24 mouse cellular contexts compared by ENCODE assay signal in genomic region chr4:104025117-104025694, GRCm38 (mm10).
DNase-seq lines count a peak whose midpoint lies in the region; ATAC-seq and TF ChIP-seq lines count a peak whose summit lies in the region.
"Had no signal": no experiment of that assay in that cellular context is flagged by ENCODE, and none has a peak within 500 bp of the region (broad histone marks: within the 10 kb centered on the region; RNA-seq: fewer than 3 reads in every experiment).

No protein-coding gene starts in this region.

- no peak overlapping the region for H3K27ac ChIP-seq in lung, embryonic 14.5 days (ENCODE audit: low read depth)
- H3K27ac ChIP-seq in lung, embryonic 16.5 days (ENCODE audit: low read length), result peak overlapping the region; percentile 19
- no peak overlapping the region for H3K27ac ChIP-seq in stomach, embryonic 16.5 days (ENCODE audit: low read length)
- no peak overlapping the region for H3K27ac ChIP-seq in stomach, postnatal 0 days (replicated peaks)
- H3K27ac ChIP-seq: embryonic facial prominence, embryonic 10.5 days; embryonic facial prominence, embryonic 12.5 days; forebrain, embryonic 13.5 days; forebrain, embryonic 15.5 days had no signal

- 45% methylated on average over 2 of the region's 2 CpGs for WGBS in lung, embryonic 14.5 days
- 34% methylated on average over 2 of the region's 2 CpGs for WGBS in lung, embryonic 16.5 days
- 52% methylated on average over 2 of the region's 2 CpGs for WGBS in stomach, embryonic 16.5 days
- 51% methylated on average over 2 of the region's 2 CpGs for WGBS in stomach, postnatal 0 days

- DNase-seq in lung, embryonic 14.5 days, result peak; percentile 88
- DNase-seq in lung, adult 18-20 months, result no peak
- no peak for DNase-seq in lung, postnatal 25 days (ENCODE audit: low spot score)
- no peak for DNase-seq in stomach, postnatal 0 days (ENCODE audit: low spot score)
- DNase-seq: adrenal gland, adult 8-10 months; adrenal gland, postnatal 14 days; adrenal gland, postnatal 36 days; B cell, adult 2 months; cerebellum, adult 11-12 months; cerebellum, adult 2 months; cerebellum, adult 9-10 months; cerebellum, postnatal 10 days; cerebellum, postnatal 25 days had no signal

- TF ChIP-seq CTCF in lung, embryonic 14.5 days (IDR thresholded peaks at IDR 0.05; ENCODE audit: low read depth), result no peak
- no peak for TF ChIP-seq CTCF in stomach, postnatal 0 days (IDR thresholded peaks at IDR 0.05; ENCODE audit: low read depth)

- no peak overlapping the region for H3K9ac ChIP-seq in lung, embryonic 14.5 days
- no peak overlapping the region for H3K9ac ChIP-seq in lung, embryonic 16.5 days (ENCODE audit: low read length)
- no peak overlapping the region for H3K9ac ChIP-seq in stomach, embryonic 16.5 days (ENCODE audit: low read length)
- H3K9ac ChIP-seq in stomach, postnatal 0 days (ENCODE audit: low read length), result no peak overlapping the region
- H3K9ac ChIP-seq: embryonic facial prominence, embryonic 12.5 days; forebrain, embryonic 13.5 days; forebrain, embryonic 15.5 days had no signal

- TF ChIP-seq EP300 in stomach, postnatal 0 days (optimal IDR thresholded peaks at IDR 0.05), result no peak

- no peak overlapping the region for H3K4me3 ChIP-seq in lung, embryonic 14.5 days (ENCODE audit: low read depth, low read length)
- H3K4me3 ChIP-seq in lung, embryonic 16.5 days (ENCODE audit: low read length), result no peak overlapping the region
- no peak overlapping the region for H3K4me3 ChIP-seq in stomach, embryonic 16.5 days (replicated peaks; ENCODE audit: low read length)
- no peak overlapping the region for H3K4me3 ChIP-seq in stomach, postnatal 0 days (ENCODE audit: low read depth, low read length)
- H3K4me3 ChIP-seq: embryonic facial prominence, embryonic 10.5 days; embryonic facial prominence, embryonic 12.5 days; forebrain, embryonic 13.5 days; forebrain, embryonic 15.5 days had no signal

- H3K4me1 ChIP-seq in lung, embryonic 14.5 days (ENCODE audit: insufficient read depth), result peaks cover 6% of the 10 kb centered on the region
- H3K4me1 ChIP-seq in lung, embryonic 16.5 days (replicated peaks; ENCODE audit: control insufficient read depth, insufficient read depth, low read length), result no peaks in the 10 kb centered on the region
- 0 out of 2 replicates have a peak, but pooled peaks cover 3% of the 10 kb centered on the region for H3K4me1 ChIP-seq in stomach, embryonic 16.5 days (ENCODE audit: control insufficient read depth, insufficient read depth, low read length)
- H3K4me1 ChIP-seq in stomach, postnatal 0 days (replicated peaks; ENCODE audit: control insufficient read depth, insufficient read depth), result no peaks in the 10 kb centered on the region
- H3K4me1 ChIP-seq: embryonic facial prominence, embryonic 10.5 days; embryonic facial prominence, embryonic 12.5 days; forebrain, embryonic 15.5 days had no signal

- H3K4me2 ChIP-seq in lung, embryonic 14.5 days, result no peak overlapping the region
- no peak overlapping the region for H3K4me2 ChIP-seq in lung, embryonic 16.5 days (ENCODE audit: low read depth, low read length)
- H3K4me2 ChIP-seq in stomach, embryonic 16.5 days (ENCODE audit: low read depth, low read length), result no peak overlapping the region
- H3K4me2 ChIP-seq in stomach, postnatal 0 days (replicated peaks; ENCODE audit: low read depth), result no peak overlapping the region
- H3K4me2 ChIP-seq: embryonic facial prominence, embryonic 12.5 days; forebrain, embryonic 13.5 days; forebrain, embryonic 15.5 days had no signal

- H3K9me3 ChIP-seq in lung, embryonic 14.5 days (ENCODE audit: low read depth, low read length), result no peaks in the 10 kb centered on the region
- no peaks in the 10 kb centered on the region for H3K9me3 ChIP-seq in lung, embryonic 16.5 days (ENCODE audit: control insufficient read depth, low read length)
- H3K9me3 ChIP-seq in stomach, embryonic 16.5 days (replicated peaks; ENCODE audit: control insufficient read depth, low read length), result no peaks in the 10 kb centered on the region
- H3K9me3 ChIP-seq in stomach, postnatal 0 days (ENCODE audit: control insufficient read depth, low read length), result no peaks in the 10 kb centered on the region
- H3K9me3 ChIP-seq: embryonic facial prominence, embryonic 10.5 days; embryonic facial prominence, embryonic 12.5 days; forebrain, embryonic 13.5 days; forebrain, embryonic 15.5 days had no signal

- no peaks in the 10 kb centered on the region for H3K27me3 ChIP-seq in lung, embryonic 14.5 days (ENCODE audit: insufficient read depth, low read length)
- H3K27me3 ChIP-seq in lung, embryonic 16.5 days (ENCODE audit: control insufficient read depth, insufficient read depth, low read depth, low read length), result no peaks in the 10 kb centered on the region
- no peaks in the 10 kb centered on the region for H3K27me3 ChIP-seq in stomach, embryonic 16.5 days (ENCODE audit: control insufficient read depth, insufficient read depth, low read length)
- no peaks in the 10 kb centered on the region for H3K27me3 ChIP-seq in stomach, postnatal 0 days (ENCODE audit: control insufficient read depth, insufficient read depth, low read length)
- H3K27me3 ChIP-seq: CH12.LX; embryonic facial prominence, embryonic 12.5 days; forebrain, embryonic 13.5 days; forebrain, embryonic 15.5 days; Patski had no signal

- H3K36me3 ChIP-seq in lung, embryonic 14.5 days (ENCODE audit: insufficient read depth), result no peaks in the 10 kb centered on the region
- no peaks in the 10 kb centered on the region for H3K36me3 ChIP-seq in lung, embryonic 16.5 days (ENCODE audit: control insufficient read depth, insufficient read depth, low read length)
- no peaks in the 10 kb centered on the region for H3K36me3 ChIP-seq in stomach, embryonic 16.5 days (ENCODE audit: control insufficient read depth, insufficient read depth, low read length)
- no peaks in the 10 kb centered on the region for H3K36me3 ChIP-seq in stomach, postnatal 0 days (ENCODE audit: control insufficient read depth, insufficient read depth, low read length)
- H3K36me3 ChIP-seq: embryonic facial prominence, embryonic 10.5 days; embryonic facial prominence, embryonic 12.5 days; forebrain, embryonic 15.5 days; G1E had no signal

- ATAC-seq in lung, embryonic 14.5 days (ENCODE audit: insufficient read depth), result peak; percentile 89
- peak; percentile 86 for ATAC-seq in lung, embryonic 16.5 days (ENCODE audit: low read depth)
- ATAC-seq in stomach, embryonic 16.5 days (ENCODE audit: insufficient read depth, low FRiP score), result 0 out of 2 replicates have a peak, but pooled peaks have one; percentile 17
- no peak for ATAC-seq in stomach, postnatal 0 days (ENCODE audit: low FRiP score, low TSS enrichment)
- ATAC-seq: activated CD4-positive, CD25-positive, alpha-beta regulatory T cell, adult 4 months; CD4-positive, CD25-positive, alpha-beta regulatory T cell, adult 4 months; forebrain, embryonic 13.5 days; forebrain, embryonic 15.5 days; Patski had no signal
